Mouse (Mus musculus) kidney, adult 2 months (tissue): ENCODE results near the gene Gm9857. TPM values are rescaled to one million over a fixed set of nuclear protein-coding genes. Genes with fewer than 3 reads are reported as not detected.

Experiments
- DNase-seq: peaks from one replicate; pipeline ENCODE4 v3.0.0; 2021
- H3K27ac ChIP-seq: fragments of 200-500 bp; 2 replicates; pipeline ENCODE4 v1.5.1; 2012; ENCODE audit warnings: low read depth, low read length, control low read depth, inconsistent platforms; ENCODE audit not compliant: insufficient read depth
- H3K27me3 ChIP-seq: fragments of 200-500 bp; replicated peaks from 2 replicates; pipeline ENCODE4 v1.6.1; 2012; ENCODE audit warnings: mild to moderate bottlenecking, moderate library complexity, low read length, inconsistent platforms; ENCODE audit not compliant: control insufficient read depth, insufficient read depth
- H3K36me3 ChIP-seq: fragments of 200-500 bp; 2 replicates; pipeline ENCODE4 v1.6.1; 2012; ENCODE audit warnings: mild to moderate bottlenecking, moderate library complexity, low read length, inconsistent platforms; ENCODE audit not compliant: control insufficient read depth, insufficient read depth
- H3K4me1 ChIP-seq: fragments of 200-500 bp; 2 replicates; pipeline ENCODE4 v1.6.1; 2011; ENCODE audit warnings: low read length; ENCODE audit not compliant: control insufficient read depth, insufficient read depth
- H3K4me3 ChIP-seq: fragments of 200-500 bp; 2 replicates; pipeline ENCODE4 v1.5.1; 2011; ENCODE audit warnings: mild to moderate bottlenecking, low read depth, low read length, control low read depth; ENCODE audit not compliant: insufficient read depth
- CTCF ChIP-seq: fragments of 200-500 bp; conservative IDR thresholded peaks from 2 replicates; pipeline ENCODE4 v1.5.1; 2011; ENCODE audit warnings: low read depth, mild to moderate bottlenecking, control low read depth, low read length, moderate library complexity, mixed read lengths; ENCODE audit not compliant: insufficient read depth, insufficient read length
- POLR2A ChIP-seq: fragments of 200-500 bp; IDR thresholded peaks from one replicate; pipeline ENCODE4 v1.6.1; 2011; ENCODE audit warnings: low read depth, low read length, control low read depth
- WGBS: fragments of 180-500 bp; shearing (Covaris S2); methylation state at CpG from one replicate; pipeline ENCODE4 v1.1.7; 2018; 5-methylcytosine and 5-hydroxymethylcytosine counted together
- polyA plus RNA-seq: library from polyadenylated mRNA; depleted of rRNA; stranded (reverse); fragments of >200 nt; gene quantifications from 2 replicates; pipeline ENCODE4 v1.2.3, GENCODE M21; 2012; rRNA removed

The Gm9857 gene
- polyA plus RNA-seq, 1 experiment, result 0.31 TPM

- Histone ChIP-seq H3K27me3 (no peaks in the 10 kb centered on the region), H3K36me3 (no peaks in the 10 kb centered on the region), H3K4me3 (no peak overlapping the region), H3K4me1 (no peaks in the 10 kb centered on the region; the same call in 1 of the 2 replicates), H3K27ac (no peak overlapping the region)
- TF ChIP-seq CTCF (no peak), POLR2A (no peak)
- no peak for DNase-seq
- 55% methylated on average over 4 of the region's 4 CpGs for WGBS
Measured at GRCm38 (mm10) chr3:108892914-108893313, 47.3 kb downstream of the Gm9857 start.

- H3K27ac ChIP-seq, result no peak overlapping the region
- H3K4me3 ChIP-seq, result no peak overlapping the region
- TF ChIP-seq CTCF (no peak), POLR2A (no peak)
- no peak for DNase-seq
- H3K4me1 ChIP-seq, result no peaks in the 10 kb centered on the region; the same call in 1 of the 2 replicates
- no peaks in the 10 kb centered on the region for H3K36me3 ChIP-seq
- 77% methylated on average over 1 of the region's 1 CpGs for WGBS
- no peaks in the 10 kb centered on the region; the same call in 1 of the 2 replicates for H3K27me3 ChIP-seq
Measured at GRCm38 (mm10) chr3:108892080-108892479, 48.2 kb downstream of the Gm9857 start.

Other genes starting within 250 kb of the Gm9857 start
- 1.6 and 1.8 TPM in 2 replicates for gene Gpsm2, start 218.1 kb downstream of the Gm9857 start, polyA plus RNA-seq
- gene Aknad1, start 200.8 kb downstream of the Gm9857 start, polyA plus RNA-seq, result not detected in 2 replicates
- 10.5 and 14.4 TPM in 2 replicates for gene Stxbp3, start 99.9 kb downstream of the Gm9857 start, polyA plus RNA-seq
- gene Fndc7, start 50.4 kb downstream of the Gm9857 start, polyA plus RNA-seq, result 0.23 and 0.25 TPM in 2 replicates
- gene Prpf38b, start 28.7 kb downstream of the Gm9857 start, polyA plus RNA-seq, result 19.7 and 31.5 TPM in 2 replicates
- 0.06 TPM in 1 of 2 replicates, not detected in the other for gene Henmt1, start 572 bp downstream of the Gm9857 start, polyA plus RNA-seq
- gene Fam102b, start 87.2 kb upstream of the Gm9857 start, polyA plus RNA-seq, result 6.1 and 7.8 TPM in 2 replicates
- gene Slc25a54, start 140.0 kb upstream of the Gm9857 start, polyA plus RNA-seq, result not detected in 2 replicates
- gene Slc25a24, start 182.7 kb upstream of the Gm9857 start, polyA plus RNA-seq, result 1.6 and 1.9 TPM in 2 replicates